Mouse (Mus musculus) cerebellum, adult 2 months (tissue): ENCODE results near the gene Sult2b1.

Source experiments
- CTCF ChIP-seq: fragments of 200-500 bp; IDR thresholded peaks from 2 replicates; pipeline ENCODE4 v1.5.1; 2011; ENCODE audit warnings: low read depth, mild to moderate bottlenecking, control low read depth, low read length, moderate library complexity, borderline replicate concordance; ENCODE audit not compliant: insufficient read depth
- POLR2A ChIP-seq: fragments of 200-500 bp; IDR thresholded peaks from 2 replicates; pipeline ENCODE4 v1.6.1; 2011; ENCODE audit warnings: low read length, control low read depth, borderline replicate concordance; ENCODE audit not compliant: insufficient read depth

DNA sequence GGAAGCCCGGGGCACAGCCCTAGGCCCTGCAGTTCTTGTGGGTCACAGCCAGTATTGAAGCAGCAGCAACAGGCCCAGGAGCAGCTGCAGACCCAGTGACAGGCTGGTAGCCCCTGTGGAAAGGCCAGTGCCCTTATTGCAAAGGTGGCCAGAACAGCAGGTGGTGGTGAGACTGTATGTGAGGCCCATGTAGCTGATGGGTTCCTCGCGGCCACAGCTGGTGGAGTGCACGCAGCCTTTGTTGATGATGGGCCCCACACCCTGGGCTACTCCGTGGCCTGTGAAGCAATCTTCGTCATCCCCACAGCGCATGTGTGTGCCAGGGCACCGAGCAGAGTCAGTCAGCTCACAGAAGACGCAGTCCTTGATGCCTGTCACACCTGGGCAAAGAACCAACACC, 59.3 kb downstream of the Sult2b1 start:
- no peak for TF ChIP-seq CTCF
- no peak for TF ChIP-seq POLR2A
